In the genomic region with DNA sequence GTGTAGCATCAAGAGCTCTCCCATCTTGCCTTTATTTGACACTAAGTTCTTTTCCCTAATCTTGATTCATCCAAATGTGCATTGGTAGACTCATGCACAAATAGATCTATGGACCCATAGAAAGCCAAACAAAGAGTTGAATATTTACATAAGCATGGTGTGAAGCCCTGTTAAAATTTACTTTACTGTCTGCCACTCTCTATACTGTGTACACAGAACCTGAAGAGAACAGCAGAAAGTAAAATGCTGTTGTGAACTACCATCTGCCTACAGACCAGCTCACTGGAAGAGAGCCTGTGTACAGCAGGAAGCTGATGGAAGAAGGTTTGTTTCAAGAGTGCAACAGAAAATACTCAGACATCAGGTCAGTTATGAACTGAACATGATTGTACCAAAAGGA, we compare ENCODE assay signal across 24 mouse cellular contexts.
"Had no signal": no experiment of that assay in that cellular context is flagged by ENCODE, and none has a peak within 500 bp of the region (broad histone marks: within the 10 kb centered on the region; RNA-seq: fewer than 3 reads in every experiment).

No protein-coding gene starts in this region.

- H3K9me3 ChIP-seq: heart, embryonic 13.5 days; heart, embryonic 15.5 days; hindbrain, embryonic 13.5 days; hindbrain, embryonic 15.5 days; kidney, embryonic 15.5 days had no signal

- H3K27ac ChIP-seq: heart, adult 2 months; heart, embryonic 13.5 days; heart, embryonic 15.5 days; hindbrain, embryonic 13.5 days; hindbrain, embryonic 15.5 days; hindbrain, postnatal 0 days; kidney, embryonic 15.5 days; kidney, postnatal 0 days had no signal

- H3K9ac ChIP-seq: forebrain, postnatal 0 days; heart, embryonic 13.5 days; heart, embryonic 15.5 days; hindbrain, embryonic 13.5 days; hindbrain, embryonic 15.5 days; kidney, embryonic 15.5 days had no signal

- H3K36me3 ChIP-seq: heart, embryonic 13.5 days; heart, embryonic 15.5 days; hindbrain, embryonic 13.5 days; hindbrain, embryonic 15.5 days; kidney, embryonic 15.5 days had no signal

- DNase-seq: forebrain, postnatal 0 days; gastrocnemius, postnatal 14 days; gastrocnemius, postnatal 36 days; heart, adult 11 months; heart, adult 2 months; heart, postnatal 14 days; heart, postnatal 36 days; kidney, adult 11 months; kidney, adult 2 months; kidney, adult 9 months; kidney, postnatal 14 days; kidney, postnatal 36 days; layer of hippocampus, adult 9-11 months; layer of hippocampus, postnatal 36 days; left cerebral cortex, postnatal 4 days had no signal

- H3K27me3 ChIP-seq: heart, embryonic 13.5 days; heart, embryonic 15.5 days; hindbrain, embryonic 13.5 days; hindbrain, embryonic 15.5 days; kidney, embryonic 15.5 days had no signal

- H3K4me3 ChIP-seq: heart, adult 2 months; heart, embryonic 13.5 days; heart, embryonic 15.5 days; hindbrain, embryonic 13.5 days; hindbrain, embryonic 15.5 days; kidney, embryonic 15.5 days had no signal

- H3K4me2 ChIP-seq: heart, embryonic 11.5 days; heart, embryonic 13.5 days; heart, embryonic 15.5 days; hindbrain, embryonic 13.5 days; hindbrain, embryonic 15.5 days; kidney, embryonic 15.5 days had no signal

- ATAC-seq: forebrain, postnatal 0 days; hindbrain, postnatal 0 days; intestine, embryonic 16.5 days had no signal

- H3K4me1 ChIP-seq: heart, embryonic 13.5 days; heart, embryonic 15.5 days; hindbrain, embryonic 13.5 days; hindbrain, embryonic 15.5 days; kidney, embryonic 15.5 days had no signal
